Mouse (Mus musculus) stomach, embryonic 14.5 days (tissue): ENCODE results near the gene Ms4a4a. TPM values are rescaled to one million over a fixed set of nuclear protein-coding genes. Genes with fewer than 3 reads are reported as not detected.
"Not testable (repeated sequence)": the region's sequence is repeated elsewhere in the genome, so short reads cannot be mapped to it uniquely, and the experiment has no call there.

ENCODE experiments used
- ATAC-seq: fragments of 200-750 bp; cut with Nextera tagmentation; 2 replicates; pipeline ENCODE4 v1.8.0; 2017; ENCODE audit warnings: low read depth, moderate TSS enrichment; ENCODE audit not compliant: insufficient number of reproducible peaks, insufficient read depth, low FRiP score
- H3K27ac ChIP-seq: fragments of 300-500 bp; sonication (generic); 2 replicates; pipeline ENCODE4 v1.5.1; 2014; ENCODE audit warnings: mild to moderate bottlenecking, low read length, moderate library complexity, mixed read lengths
- H3K27me3 ChIP-seq: fragments of 300-500 bp; sonication (generic); 2 replicates; pipeline ENCODE4 v1.6.1; 2014; ENCODE audit warnings: low read length, control low read depth, mixed read lengths; ENCODE audit not compliant: control insufficient read depth, insufficient read depth
- H3K36me3 ChIP-seq: fragments of 300-500 bp; sonication (generic); 2 replicates; pipeline ENCODE4 v1.6.1; 2014; ENCODE audit warnings: mild to moderate bottlenecking, control low read depth, low read length, moderate library complexity, mixed read lengths; ENCODE audit not compliant: control insufficient read depth, insufficient read depth
- H3K4me1 ChIP-seq: fragments of 300-500 bp; sonication (generic); 2 replicates; pipeline ENCODE4 v1.6.1; 2014; ENCODE audit warnings: low read length, control low read depth, mixed read lengths; ENCODE audit not compliant: control insufficient read depth, insufficient read depth
- H3K4me2 ChIP-seq: fragments of 300-500 bp; sonication (generic); replicated peaks from 2 replicates; pipeline ENCODE4 v1.6.1; 2014; ENCODE audit warnings: low read depth, low read length, control low read depth
- H3K4me3 ChIP-seq: fragments of 300-500 bp; sonication (generic); 2 replicates; pipeline ENCODE4 v1.5.1; 2014; ENCODE audit warnings: low read depth, low read length, control low read depth
- H3K9ac ChIP-seq: fragments of 300-500 bp; sonication (generic); replicated peaks from 2 replicates; pipeline ENCODE4 v1.6.1; 2014; ENCODE audit warnings: low read depth, mild to moderate bottlenecking, control low read depth, low read length, moderate library complexity, mixed read lengths
- H3K9me3 ChIP-seq: fragments of 300-500 bp; sonication (generic); 2 replicates; pipeline ENCODE4 v1.6.1; 2016; ENCODE audit warnings: low read depth, low read length, control low read depth; ENCODE audit not compliant: control insufficient read depth
- WGBS: fragments of 180-500 bp; shearing (Covaris S2); extraction: QIAGEN DNeasy Blood & Tissue Kit; methylation state at CpG from one replicate; pipeline ENCODE4 v1.1.7; 2014; 5-methylcytosine and 5-hydroxymethylcytosine counted together
- polyA plus RNA-seq: library from polyadenylated mRNA; unstranded; fragments of >200 nt; fragmentation: Nextera tagmentation; extraction: Ambion mirVana; gene quantifications from 2 replicates; pipeline ENCODE4 v1.2.1, GENCODE M21; 2014

Gene Ms4a4a
- polyA plus RNA-seq, 1 experiment from 2014 or later: 7.2 TPM

GRCm38 (mm10) chr19:11408591-11408990 is 33.3 kb downstream of the Ms4a4a start:
- Histone ChIP-seq H3K27ac (no peak overlapping the region), H3K4me1 (no peaks in the 10 kb centered on the region), H3K9ac (no peak overlapping the region), H3K36me3 (no peaks in the 10 kb centered on the region), H3K27me3 (no peaks in the 10 kb centered on the region), H3K9me3 (no peaks in the 10 kb centered on the region), H3K4me2 (no peak overlapping the region), H3K4me3 (no peak overlapping the region)
- WGBS: 87% methylated on average over 1 of the region's 1 CpGs
- no peak for ATAC-seq

GRCm38 (mm10) chr19:11411640-11412039 is 36.3 kb downstream of the Ms4a4a start:
- Histone ChIP-seq H3K27me3 (no peaks in the 10 kb centered on the region), H3K4me3 (no peak overlapping the region), H3K9me3 (no peaks in the 10 kb centered on the region), H3K36me3 (no peaks in the 10 kb centered on the region), H3K4me1 (no peaks in the 10 kb centered on the region), H3K4me2 (no peak overlapping the region), H3K9ac (no peak overlapping the region), H3K27ac (no peak overlapping the region)
- ATAC-seq: no peak
- WGBS: 86% methylated on average over 1 of the region's 1 CpGs

- 82% methylated on average over 1 of the region's 1 CpGs for WGBS
- no peak overlapping the region for H3K9ac ChIP-seq
Measured at GRCm38 (mm10) chr19:11414084-11414483, 38.8 kb downstream of the Ms4a4a start.

GRCm38 (mm10) chr19:11415581-11415980 is 40.3 kb downstream of the Ms4a4a start:
- no peak overlapping the region for H3K4me3 ChIP-seq
- H3K4me1 ChIP-seq: no peaks in the 10 kb centered on the region
- no peaks in the 10 kb centered on the region for H3K9me3 ChIP-seq
- no peak overlapping the region for H3K4me2 ChIP-seq
- no peak overlapping the region for H3K27ac ChIP-seq
- no peak for ATAC-seq
- no peak overlapping the region for H3K9ac ChIP-seq
- H3K36me3 ChIP-seq: no peaks in the 10 kb centered on the region
- H3K27me3 ChIP-seq: no peaks in the 10 kb centered on the region
- WGBS: 54% methylated on average over 3 of the region's 3 CpGs

More at GRCm38 (mm10) chr19:11414084-11414483, 38.8 kb downstream of the Ms4a4a start:
- Histone ChIP-seq H3K9me3 (no peaks in the 10 kb centered on the region), H3K36me3 (no peaks in the 10 kb centered on the region), H3K4me1 (no peaks in the 10 kb centered on the region), H3K27me3 (no peaks in the 10 kb centered on the region), H3K27ac (no peak overlapping the region), H3K4me2 (no peak overlapping the region), H3K4me3 (no peak overlapping the region)
- ATAC-seq: no peak

DNA sequence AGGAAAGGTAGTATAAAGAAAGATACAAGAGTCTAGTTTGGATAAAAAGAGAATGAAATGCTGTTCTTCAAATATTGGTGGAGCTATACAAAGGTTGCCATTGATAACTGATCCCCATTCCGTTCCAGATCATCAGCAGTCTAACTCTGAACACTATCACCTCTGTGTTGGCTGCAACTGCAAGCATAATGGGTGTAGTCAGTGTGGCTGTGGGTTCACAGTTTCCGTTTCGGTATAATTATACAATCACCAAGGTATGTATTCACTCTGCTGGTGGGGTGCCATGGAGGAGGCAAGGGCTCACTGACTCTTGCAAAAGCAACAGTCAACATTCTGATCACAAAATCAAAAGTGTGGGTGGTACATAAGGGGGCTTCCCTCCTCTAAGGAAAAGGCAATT is 43.5 kb downstream of the Ms4a4a start:
- H3K36me3 ChIP-seq, H3K9ac ChIP-seq, H3K4me3 ChIP-seq, ATAC-seq, H3K4me2 ChIP-seq, H3K27me3 ChIP-seq, H3K4me1 ChIP-seq, H3K9me3 ChIP-seq, H3K27ac ChIP-seq: not testable (repeated sequence)
- WGBS: 75% methylated on average over 1 of the region's 3 CpGs

GRCm38 (mm10) chr19:11431209-11431608 is 55.9 kb downstream of the Ms4a4a start:
- ATAC-seq, H3K4me3 ChIP-seq: not testable (repeated sequence)
- 83% methylated on average over 1 of the region's 1 CpGs for WGBS

DNA sequence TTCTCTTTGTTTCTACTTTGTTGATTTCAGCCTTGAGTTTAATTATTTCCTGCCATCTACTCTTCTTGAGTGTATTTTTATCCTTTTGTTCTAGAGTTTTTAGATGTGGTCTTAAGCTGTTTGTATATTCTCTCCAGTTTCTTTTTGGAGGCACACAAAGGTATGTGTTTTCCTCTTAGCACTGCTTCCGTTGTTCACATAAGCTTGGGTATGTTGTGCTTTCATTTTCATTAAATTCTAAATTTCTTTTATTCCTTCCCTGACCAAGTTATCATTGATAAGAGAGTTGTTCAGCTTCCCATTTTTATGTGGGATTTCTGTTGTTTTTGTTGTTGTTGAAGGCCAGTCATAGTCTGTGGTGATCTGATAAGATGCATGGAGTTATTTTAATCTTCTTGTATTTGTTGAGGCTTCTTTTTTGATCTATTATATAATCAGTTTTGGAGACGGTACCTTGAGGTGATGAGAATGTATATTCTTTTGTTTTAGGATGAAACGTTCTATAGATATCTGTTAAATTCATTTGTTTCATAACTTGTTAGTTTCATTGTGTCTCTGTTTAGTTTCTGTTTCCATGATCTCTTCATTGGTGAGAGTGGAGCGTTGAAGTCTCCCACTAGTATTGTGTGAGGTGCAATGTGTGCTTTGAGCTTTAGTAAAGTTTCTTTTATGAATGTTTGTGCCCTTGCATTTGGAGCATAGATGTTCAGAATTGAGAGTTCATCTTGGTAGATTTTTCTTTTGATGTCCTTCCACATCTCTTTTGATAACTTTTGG is 59.9 kb downstream of the Ms4a4a start:
- H3K4me1 ChIP-seq: no peaks in the 10 kb centered on the region
- no peaks in the 10 kb centered on the region for H3K27me3 ChIP-seq
- WGBS: 84% methylated on average over 4 of the region's 4 CpGs
- no peak overlapping the region for H3K4me3 ChIP-seq
- H3K4me2 ChIP-seq: no peak overlapping the region
- no peak overlapping the region for H3K9ac ChIP-seq
- no peak overlapping the region for H3K27ac ChIP-seq
- no peaks in the 10 kb centered on the region for H3K9me3 ChIP-seq
- no peak for ATAC-seq
- H3K36me3 ChIP-seq: no peaks in the 10 kb centered on the region

More at GRCm38 (mm10) chr19:11431209-11431608, 55.9 kb downstream of the Ms4a4a start:
- H3K9me3 ChIP-seq, H3K27ac ChIP-seq, H3K4me1 ChIP-seq, H3K9ac ChIP-seq, H3K36me3 ChIP-seq, H3K4me2 ChIP-seq, H3K27me3 ChIP-seq: not testable (repeated sequence)
